Mouse (Mus musculus) c-Kit-positive CD71-positive TER-119-negative erythroid progenitor cells, embryonic 14.5 days (primary cell): ENCODE results near the gene Myh3.

Experiments
- DNase-seq: peaks from one replicate; pipeline ENCODE4 v3.0.0-alpha.2; 2013; ENCODE audit warnings: low read depth

The Myh3 gene

DNA sequence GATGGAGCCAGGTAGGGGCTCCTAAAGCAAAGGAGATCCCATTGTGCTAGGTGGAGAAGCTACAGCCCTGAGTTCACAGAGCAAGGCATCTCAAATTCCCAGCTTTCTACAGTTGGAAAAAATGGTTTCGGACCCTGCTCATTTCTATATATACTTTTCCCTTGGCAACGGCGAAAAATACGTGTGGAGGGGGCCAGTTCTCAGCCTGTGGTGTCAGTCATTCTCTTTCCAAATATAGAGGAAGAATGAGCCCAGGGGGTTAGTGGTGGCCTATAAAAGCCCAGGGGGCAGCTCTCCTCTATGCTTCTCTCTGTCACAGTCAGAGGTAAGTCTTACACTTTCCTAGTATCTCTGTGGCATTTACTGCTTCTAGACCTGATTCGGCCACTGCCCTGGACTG lies at the start of gene Myh3:
TSS of gene Myh3 (plus strand) at position 301 of the 400 bp plus-strand sequence.
- no peak for DNase-seq

DNA sequence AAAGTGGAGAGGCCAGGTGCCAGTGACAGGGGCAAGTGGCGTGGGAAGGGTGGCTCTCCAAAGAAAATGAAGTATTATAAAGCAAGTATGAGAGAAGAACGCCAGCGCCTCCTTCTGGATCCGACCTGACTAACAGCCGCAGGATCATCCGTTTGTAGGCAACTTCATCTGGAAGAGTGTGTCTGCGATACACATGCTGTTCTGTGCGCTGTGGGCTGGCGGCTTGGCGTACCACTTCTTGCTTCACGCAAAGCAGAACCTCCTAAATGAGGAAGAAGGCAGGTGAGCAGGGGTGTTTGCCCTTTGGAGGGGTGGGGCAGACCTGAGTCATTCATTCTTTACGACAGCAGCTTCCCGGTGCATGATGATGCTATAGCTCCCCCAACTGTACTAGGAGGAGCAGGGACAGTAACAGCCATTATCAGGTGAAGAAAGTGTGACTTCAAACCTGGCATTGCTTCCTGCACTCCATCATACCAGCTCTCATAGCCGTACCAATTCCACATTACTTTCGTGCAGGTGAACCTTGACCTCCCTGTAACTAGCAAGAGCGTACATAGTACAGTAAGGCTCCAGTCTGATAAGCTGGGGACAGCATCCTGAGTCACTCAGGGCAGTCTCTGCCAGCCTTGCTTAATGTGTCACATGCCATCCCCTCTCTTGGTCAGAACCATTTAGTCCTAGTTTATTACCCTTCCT lies 47.0 kb upstream of the Myh3 start:
- DNase-seq = no peak

DNA sequence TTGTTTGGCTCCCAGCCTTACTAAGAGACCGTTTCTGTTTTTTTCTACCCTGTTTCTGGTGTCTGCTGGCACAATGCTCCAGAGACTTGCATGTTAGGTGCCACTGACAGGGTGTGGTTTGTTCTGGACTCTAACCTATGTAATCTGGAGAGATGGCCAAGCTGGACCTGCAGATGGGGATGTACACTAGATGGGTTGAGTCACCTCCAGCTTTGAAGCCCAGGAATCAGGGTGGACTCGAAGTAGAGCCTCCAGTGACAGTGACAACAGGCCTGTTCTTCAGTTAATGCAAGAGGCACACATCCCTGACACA lies 46.5 kb upstream of the Myh3 start:
- no peak for DNase-seq

DNA sequence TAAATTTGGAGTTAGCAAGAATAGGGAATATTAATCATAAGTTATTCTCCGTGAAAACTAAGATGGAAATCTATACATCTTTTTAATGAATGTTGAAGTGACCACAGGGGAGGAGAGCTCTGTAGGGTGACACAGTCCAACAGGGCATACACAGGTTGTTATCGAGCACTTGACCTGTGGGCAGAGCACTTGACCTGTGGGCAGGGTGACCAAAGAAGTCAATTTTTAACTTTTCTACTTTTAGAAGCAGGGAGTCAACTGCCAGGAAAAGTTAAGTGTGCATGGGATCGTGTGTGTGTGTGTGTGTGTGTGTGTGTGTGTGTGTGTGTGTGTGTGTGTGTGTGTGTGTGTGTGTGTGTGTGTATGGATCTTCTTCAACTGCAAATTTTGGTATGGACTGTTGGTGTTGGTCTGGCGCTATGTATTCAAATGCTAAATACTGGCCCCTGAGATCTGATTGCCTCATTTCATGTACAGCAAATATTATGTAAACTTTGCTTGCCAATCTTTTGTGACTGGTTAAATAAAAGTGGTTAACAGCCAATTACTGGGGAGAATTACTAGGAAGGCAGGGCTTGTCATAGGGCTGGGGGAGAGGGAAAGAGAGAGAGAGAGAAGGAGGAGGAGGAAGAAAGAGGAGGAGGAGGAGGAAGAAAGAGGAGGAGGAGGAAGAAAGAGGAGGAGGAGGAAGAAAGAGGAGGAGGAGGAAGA lies 43.2 kb upstream of the Myh3 start:
- DNase-seq = no peak

DNA sequence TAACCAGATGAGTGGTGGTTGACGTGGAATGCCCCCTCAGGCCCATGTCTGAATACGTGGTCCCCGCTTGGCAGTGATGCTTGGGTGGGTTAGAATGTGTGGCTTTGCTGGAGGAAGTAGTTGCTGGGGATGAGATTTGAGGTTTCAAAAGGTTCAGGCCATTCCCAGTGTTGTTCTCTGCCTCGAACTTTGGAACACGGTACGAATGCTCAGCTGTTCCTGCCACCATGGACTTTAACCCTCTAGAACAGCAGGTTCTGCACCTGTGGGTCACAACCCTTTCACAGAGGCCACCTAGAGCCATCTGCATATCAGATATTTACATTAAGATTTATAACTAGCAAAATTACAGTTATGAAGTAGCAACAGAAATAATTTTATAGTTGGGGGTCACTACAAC lies 41.9 kb upstream of the Myh3 start:
- no peak for DNase-seq

DNA sequence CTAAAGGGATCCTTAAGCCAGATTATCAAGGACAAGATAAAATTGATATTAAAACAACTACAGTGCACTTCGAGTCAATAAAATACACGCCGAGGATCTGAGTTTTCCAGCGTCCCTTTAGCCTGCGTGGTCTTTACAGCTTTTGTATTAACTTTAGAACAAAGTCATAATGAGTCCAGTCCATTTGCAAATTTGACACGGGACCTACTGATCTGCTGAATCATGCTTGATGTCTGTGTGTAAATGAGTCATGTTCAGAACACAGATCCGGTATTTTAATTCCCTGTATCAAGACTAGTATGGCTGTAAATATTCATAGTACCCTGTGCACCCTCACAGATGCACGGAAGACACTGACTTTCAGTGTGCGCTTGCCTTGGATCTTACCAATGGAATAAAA lies 41.2 kb upstream of the Myh3 start:
- DNase-seq = no peak

DNA sequence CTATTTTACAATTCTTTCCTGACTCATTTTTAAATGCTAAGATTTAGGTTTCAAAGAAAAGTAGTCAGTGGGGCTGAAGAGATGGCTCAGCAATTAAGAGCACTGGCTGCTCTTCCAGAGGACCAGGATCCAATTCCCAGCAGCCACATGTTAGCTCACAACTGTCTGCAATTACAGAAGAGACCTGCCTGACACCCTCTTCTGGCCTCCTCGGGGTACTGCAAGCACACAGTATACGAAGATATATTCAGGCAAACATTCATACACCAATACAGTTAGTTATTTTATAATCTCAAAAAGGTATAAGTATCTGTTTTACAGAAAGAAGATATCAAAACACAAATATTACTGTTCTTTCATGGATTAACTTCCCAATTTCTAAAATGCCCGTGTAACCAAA lies 38.3 kb upstream of the Myh3 start:
- DNase-seq = no peak

DNA sequence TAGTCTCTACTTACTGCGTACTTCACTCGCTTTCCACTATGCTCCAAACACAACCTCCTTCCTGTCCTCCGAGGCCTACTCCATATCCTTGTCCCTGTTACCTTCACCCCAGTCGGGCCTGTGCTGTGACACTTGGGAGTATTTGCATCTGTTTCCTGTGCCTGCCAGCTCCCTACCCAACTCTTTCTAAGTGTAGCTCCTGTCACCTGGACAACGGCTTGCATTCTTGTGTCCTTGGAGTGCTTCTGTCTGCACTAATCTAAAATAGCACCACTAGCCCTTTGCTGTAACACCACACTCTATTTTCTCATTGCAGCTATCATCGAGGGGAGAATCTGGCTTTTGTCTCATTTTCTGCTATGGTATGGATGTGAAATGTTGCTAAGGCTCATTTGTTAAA lies 37.6 kb upstream of the Myh3 start:
- no peak for DNase-seq

DNA sequence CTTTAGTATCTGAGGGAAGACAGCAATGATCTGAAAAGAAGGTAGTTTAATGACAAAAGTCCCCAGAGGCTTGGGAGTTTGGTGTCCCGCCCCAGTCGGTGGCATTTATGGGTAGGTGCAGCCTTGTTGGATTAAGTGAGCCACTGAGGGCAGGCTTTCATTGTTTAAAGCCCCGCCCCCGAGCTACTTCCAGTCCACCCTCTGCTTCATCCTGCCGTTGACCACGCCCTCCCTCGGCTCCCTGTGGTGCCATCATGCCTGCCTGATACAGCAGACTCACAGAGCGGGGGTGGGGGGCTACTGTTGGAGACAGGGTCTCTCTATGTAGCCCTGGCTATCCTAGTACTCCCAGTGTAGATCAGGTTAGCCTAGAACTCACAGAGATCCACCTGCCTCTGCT lies 35.1 kb upstream of the Myh3 start:
- DNase-seq = no peak

DNA sequence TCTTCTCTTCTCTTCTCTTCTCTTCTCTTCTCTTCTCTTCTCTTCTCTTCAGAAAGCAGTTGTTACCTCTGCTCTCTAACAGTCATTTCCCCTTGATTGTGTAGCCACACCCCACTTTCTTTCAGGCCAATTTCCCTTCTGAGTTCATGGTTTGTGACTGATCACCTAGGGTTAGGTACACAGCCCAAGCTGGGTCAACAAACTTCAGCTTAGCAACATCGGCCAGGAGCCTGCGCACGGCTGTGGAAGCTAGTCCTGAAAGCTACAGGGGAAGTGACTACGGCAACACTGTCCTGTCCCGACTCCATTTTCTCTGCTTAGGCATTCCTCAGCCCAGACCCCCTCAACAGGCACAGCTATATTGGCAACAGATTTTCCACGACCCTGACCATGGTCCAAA lies 33.1 kb upstream of the Myh3 start:
- no peak for DNase-seq

DNA sequence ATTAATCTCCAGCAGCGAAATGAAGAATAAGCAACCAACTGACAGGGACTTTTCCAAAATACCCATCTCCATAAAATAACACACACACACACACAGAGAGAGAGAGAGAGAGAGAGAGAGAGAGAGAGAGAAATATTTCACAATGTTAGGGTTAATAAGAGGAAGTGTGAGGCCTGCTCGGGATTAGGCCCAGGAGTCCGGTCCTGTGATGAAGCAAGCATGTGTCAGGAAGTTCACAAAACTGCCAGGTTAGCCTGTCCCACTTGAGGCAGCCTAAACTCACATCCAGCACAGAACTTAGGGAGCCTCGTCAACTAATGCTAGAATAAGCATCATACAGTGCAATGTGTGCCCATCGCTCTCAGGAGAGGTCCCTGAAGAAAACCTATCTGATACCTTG lies 30.9 kb upstream of the Myh3 start:
- no peak for DNase-seq

DNA sequence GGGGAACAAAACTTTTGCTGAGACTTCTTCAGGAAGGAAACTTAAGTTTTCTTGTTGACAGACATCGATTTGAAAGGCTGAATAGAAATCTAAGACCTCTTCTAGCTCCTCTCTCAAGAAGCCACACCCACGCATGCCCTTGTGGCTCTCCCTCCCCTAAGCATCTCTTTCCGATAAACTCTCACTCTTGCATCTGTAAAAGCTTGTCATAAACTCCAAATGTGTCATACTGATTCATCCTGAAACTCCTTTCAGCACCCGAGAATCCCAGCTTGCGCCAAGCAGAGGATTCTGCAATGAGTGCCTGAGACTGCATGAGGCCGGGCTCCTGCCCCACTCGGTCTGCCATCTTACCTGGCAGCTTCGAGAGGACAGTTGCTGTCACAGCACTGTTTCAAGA lies 29.6 kb upstream of the Myh3 start:
- no peak for DNase-seq

DNA sequence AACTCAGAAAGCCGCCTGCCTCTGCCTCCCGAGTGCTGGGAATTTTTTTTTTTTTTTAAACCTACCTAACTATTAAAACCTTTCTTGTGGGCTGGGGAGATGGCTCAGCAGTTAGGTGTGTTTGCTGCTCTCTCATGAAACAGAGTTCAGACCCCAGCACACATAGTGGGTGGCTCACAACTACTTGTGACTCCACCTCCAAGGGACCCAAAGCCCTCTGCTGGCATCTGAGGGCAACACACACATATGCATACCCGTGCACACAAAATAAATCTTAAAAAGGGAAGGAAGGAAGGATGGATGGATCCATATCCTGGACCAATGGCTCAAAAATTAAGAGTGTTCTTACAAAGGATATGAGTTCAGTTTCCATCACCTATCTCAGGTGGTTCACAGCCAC lies 28.8 kb upstream of the Myh3 start:
- no peak for DNase-seq

DNA sequence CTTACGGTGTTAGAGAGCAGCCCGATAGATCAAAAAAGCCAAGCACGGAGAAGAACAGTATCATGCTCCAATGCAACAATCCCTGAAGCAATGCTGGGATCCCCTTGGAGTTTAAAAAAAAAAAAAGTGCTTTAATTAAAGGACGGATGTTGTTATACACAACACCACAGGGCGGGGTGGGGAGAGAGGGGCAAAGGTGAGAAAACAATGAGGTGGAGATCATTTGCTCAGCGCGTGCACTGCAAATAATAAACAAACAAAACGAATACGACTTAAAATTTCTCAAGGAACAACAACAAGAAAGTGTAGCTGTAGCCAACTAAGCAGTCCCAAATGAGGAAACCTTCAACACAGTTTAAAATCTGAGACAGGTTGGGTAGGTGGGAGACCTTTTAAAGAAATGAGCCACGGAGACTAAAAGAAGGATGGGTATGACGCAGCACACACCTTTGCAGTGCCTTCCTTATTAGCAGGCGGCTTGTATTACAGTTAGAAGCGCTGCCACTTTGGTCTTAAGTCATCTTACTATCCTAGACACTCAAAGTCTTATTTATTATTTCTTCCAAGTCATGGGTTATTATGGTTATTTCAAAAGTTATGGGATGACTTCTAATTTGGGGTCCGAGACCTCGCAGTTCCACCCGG lies 26.3 kb upstream of the Myh3 start:
- no peak for DNase-seq

DNA sequence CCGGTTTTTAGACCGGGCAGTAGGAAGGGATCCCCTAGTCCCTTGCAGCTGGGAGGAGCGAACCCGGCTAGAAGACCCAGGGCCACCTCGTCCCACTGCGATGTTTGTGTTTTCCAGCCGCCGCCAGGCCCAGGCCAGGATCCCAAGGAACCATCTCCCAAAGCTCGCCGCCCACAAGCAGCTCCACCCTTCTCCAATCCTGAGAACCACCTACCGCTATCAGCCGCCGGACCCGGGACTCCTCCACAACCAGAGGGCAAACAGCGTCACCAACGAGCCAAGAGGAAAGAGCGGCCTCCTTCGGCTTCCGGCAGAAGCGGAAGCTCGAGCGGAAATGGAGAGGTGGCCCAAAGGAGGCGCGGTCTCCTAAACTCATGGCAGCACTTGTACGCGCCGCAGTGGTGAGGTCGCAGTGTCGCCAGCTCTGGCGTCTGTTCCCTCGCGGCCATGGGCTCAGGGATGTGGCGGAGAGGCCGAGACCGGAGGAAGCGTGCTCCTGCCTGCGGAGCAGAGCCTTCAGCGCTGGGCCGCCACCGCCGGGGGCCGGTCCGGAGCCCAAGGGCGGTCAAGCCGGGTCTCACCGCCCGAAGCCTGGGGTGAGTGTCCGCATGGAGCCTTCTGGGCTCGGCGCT lies 25.7 kb upstream of the Myh3 start, which contains the start of the genes Adprm and Sco1:
TSS of gene Adprm (minus strand) at position 274 of the 632 bp plus-strand sequence.
TSS of gene Sco1 (plus strand) at position 350 of the 632 bp plus-strand sequence.
- DNase-seq = peak; percentile 89

DNA sequence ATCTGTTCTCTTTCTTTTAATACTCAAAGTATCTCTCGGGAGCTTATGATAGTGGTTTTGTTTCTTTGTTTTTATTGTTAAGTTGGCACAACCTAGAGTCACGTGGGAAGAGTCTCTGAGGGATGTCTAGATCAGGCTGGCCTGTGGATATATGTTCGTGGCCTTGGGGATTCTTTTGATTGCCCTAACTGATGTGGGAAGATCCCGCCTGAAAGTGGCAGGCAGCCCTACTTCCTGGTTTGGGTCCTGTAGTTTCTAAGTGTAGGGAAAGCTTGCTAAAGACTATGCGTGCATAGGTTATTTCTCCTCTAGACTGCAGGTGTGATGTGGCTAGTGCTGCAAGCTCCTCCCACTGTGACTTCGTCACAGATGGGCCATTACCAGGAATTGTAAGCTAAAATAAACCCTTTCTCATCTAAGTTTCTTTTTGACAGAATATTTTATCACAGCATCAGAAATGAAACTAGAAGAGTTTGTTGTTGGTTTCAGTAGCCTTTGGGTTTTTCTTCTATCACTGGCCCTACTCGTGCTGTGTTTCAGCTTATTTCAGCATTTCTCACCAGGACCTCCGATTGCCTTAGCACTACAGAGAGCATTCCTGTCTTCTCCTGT lies 23.2 kb upstream of the Myh3 start:
- no peak for DNase-seq

DNA sequence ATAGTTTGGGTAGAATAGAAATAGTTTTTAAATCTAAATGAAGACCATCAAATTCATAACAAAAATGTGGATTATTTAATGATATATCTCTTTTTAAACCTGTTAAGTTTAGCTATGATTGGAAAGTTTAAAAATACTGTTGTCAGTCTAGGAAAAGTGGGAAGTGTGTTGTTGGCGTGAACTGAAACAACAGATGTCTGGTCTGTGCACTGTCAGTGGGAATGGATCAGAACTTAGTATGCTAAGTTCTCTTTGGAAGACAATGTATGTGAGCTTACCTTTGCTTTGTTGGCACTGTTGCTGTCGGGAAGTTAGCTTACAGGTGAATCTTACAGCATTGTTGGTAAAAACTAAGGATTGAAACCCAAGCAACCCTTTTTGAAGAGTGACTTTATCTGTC lies 16.8 kb upstream of the Myh3 start:
- DNase-seq = no peak

DNA sequence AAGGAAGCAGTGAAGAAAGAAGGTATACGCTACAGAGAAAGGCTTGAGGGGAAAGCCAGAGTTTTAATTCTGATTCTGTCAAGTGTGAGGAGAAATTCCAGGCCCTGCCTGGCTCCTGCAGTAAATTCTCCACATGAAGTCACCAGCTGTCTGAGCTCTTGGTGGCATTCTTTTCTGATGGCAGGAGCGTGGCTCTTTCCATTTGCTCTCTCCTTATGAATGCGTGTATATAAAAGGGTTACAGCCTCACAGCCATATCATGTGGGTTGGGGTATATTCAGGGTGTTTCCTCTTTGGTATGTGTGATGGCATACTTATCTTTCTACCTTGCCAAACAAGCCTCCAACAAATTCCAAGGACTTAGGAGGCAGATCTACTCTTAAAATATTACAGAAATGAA lies 15.4 kb upstream of the Myh3 start:
- no peak for DNase-seq

DNA sequence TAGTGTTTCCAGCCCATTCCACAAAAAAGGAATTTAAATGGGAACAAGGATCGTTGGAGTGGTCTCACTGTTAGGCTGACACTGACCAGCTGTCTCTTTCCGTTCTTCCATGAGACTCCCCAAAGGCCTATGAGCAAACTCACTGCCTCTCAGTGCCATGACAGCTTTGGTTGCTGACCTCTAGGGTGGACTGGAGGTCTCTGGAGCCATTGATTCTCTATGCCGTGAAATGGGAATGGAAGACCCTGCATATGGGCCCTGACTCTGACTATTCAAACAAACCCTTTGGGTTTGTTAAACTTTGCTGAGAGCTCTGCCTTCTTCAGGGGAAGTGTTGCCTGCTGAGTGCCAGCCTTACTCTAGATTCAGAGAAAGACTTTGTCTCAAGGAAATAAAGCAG lies 10.4 kb upstream of the Myh3 start:
- DNase-seq = no peak

DNA sequence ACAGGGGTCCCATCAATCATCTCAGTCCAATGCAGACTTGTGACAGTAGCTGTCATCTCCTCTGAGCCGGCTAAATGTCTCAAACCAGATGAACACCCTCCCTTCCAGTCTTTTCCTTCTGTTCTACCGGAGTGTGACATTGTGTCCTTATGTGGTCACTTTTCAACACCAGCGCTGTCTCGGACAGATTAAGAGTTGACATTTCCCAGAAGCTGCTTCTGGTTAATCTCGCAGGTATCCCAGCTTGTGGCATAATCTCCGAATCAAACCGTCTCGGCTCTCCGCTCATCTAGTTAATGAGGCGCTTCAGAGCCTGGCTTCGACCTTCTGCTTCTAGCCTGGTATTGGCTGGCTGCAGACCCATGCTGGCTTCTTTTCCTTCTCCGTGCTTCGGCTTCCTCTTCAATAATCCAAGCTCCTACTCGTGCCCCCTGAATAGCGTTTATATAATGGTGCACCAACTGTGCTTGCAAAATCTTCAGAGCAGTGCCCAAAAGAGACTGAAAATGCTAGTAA lies 5.4 kb upstream of the Myh3 start:
- DNase-seq = no peak

DNA sequence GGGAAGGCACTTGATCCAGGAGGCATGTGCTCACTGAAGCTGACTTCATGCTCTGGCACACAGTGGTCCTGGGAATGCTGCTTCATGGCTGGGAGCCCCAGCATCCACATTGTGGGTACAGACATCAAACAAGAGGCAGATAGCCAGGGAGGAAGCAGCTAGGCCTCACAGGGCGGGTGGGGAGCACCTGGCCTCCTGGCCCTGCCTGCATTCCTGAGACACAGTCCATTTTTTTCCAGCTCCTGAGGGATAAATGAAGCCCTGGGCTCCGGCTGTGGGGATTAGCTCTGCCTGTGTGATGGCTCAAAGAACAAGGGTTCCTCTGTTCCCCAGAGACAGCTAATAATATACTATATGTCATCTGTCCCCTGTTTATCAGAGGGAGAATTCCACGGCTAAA lies 3.1 kb upstream of the Myh3 start:
- DNase-seq = no peak

DNA sequence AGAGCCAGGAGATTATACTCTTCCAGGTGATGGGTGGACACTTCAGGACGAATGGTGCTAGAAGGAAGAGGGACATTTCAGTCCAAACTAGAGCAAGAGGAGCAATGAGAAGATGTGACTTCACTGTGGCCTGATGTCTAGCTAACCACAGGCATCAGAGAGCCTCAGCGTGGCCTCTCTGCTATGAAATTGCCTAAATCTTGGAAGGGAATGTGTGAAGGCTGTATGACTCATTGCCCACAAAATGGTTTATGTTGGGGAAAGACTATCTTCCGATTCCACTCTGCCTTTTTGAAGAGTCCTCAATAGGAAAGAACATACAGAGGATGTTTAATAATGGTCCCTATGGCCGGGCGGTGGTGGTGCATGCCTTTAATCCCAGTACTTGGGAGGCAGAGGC lies 1.3 kb upstream of the Myh3 start:
- DNase-seq = no peak
